Mouse (Mus musculus) C2C12 (cell line): ENCODE measurements around the gene Smim5.

Experiments used
- CTCF ChIP-seq: IDR thresholded peaks from one replicate; pipeline ENCODE4 v1.5.1; 2011; ENCODE audit not compliant: control insufficient read depth, insufficient read depth, insufficient read length
- MAX ChIP-seq: IDR thresholded peaks from one replicate; pipeline ENCODE4 v1.6.1; 2011; ENCODE audit warnings: mild to moderate bottlenecking, control low read depth
- MYOD1 ChIP-seq: IDR thresholded peaks from one replicate; pipeline ENCODE4 v1.6.1; 2011; ENCODE audit warnings: low read depth; ENCODE audit not compliant: control insufficient read depth, insufficient read length
- MYOG ChIP-seq: IDR thresholded peaks from one replicate; pipeline ENCODE4 v1.6.1; 2011; ENCODE audit not compliant: control insufficient read depth, insufficient read length; ENCODE audit errors: extremely low read depth
- USF1 ChIP-seq: IDR thresholded peaks from one replicate; pipeline ENCODE4 v1.6.1; 2011; ENCODE audit warnings: low read depth, mild to moderate bottlenecking, control low read depth, moderate library complexity

GRCm38 (mm10) chr11:115902177-115902576 is 2.4 kb downstream of the Smim5 start:
- TF ChIP-seq CTCF: no peak
- no peak for TF ChIP-seq MYOG
- no peak for TF ChIP-seq MAX
- no peak for TF ChIP-seq USF1
- TF ChIP-seq MYOD1: no peak
